Mouse (Mus musculus) mouse trophoblast stem cell (cell line): Measurements from ENCODE around the gene Asic2.

Source experiments
- in situ Hi-C, 2 experiments: fragments of 300-500 bp; cut with MseI, MboI; formaldehyde crosslinking; loops; 2 replicates in 1 of 2; 3 replicates in 1 of 2; pipeline ENCODE4 v1.15.1; 2025

Gene Asic2

GRCm38 (mm10) chr11:81738995-81739394 lies 229.3 kb downstream of the Asic2 start:
- in situ Hi-C loops, result no loop called here

GRCm38 (mm10) chr11:81737777-81738176 lies 230.5 kb downstream of the Asic2 start:
- in situ Hi-C loops, result no loop called here

- in situ Hi-C loops, result no loop called here
Observed at GRCm38 (mm10) chr11:81722071-81722470, 246.2 kb downstream of the Asic2 start.

- in situ Hi-C loops, result no loop called here
Observed at GRCm38 (mm10) chr11:81714801-81715200, 253.5 kb downstream of the Asic2 start.

GRCm38 (mm10) chr11:81706996-81707395 lies 261.3 kb downstream of the Asic2 start:
- in situ Hi-C loops, result no loop called here

GRCm38 (mm10) chr11:81698008-81698407 lies 270.2 kb downstream of the Asic2 start:
- in situ Hi-C loops, result no loop called here

- in situ Hi-C loops, result no loop called here
Observed at GRCm38 (mm10) chr11:81695501-81695900, 272.8 kb downstream of the Asic2 start.

GRCm38 (mm10) chr11:81680511-81680910 lies 287.7 kb downstream of the Asic2 start:
- in situ Hi-C loops, result no loop called here

GRCm38 (mm10) chr11:81671724-81672123 lies 296.5 kb downstream of the Asic2 start:
- in situ Hi-C loops, result no loop called here

GRCm38 (mm10) chr11:81670436-81670835 lies 297.8 kb downstream of the Asic2 start:
- in situ Hi-C loops, result no loop called here

GRCm38 (mm10) chr11:81658850-81659249 lies 309.4 kb downstream of the Asic2 start:
- in situ Hi-C loops, result no loop called here

- in situ Hi-C loops, result no loop called here
Observed at GRCm38 (mm10) chr11:81657121-81657520, 311.1 kb downstream of the Asic2 start.

GRCm38 (mm10) chr11:81647828-81648227 lies 320.4 kb downstream of the Asic2 start:
- in situ Hi-C loops, result no loop called here

GRCm38 (mm10) chr11:81645549-81645948 lies 322.7 kb downstream of the Asic2 start:
- in situ Hi-C loops, result no loop called here

- in situ Hi-C loops, result loop anchor here in 1 of 2 experiments (10.0 kb wide), 1 partner anchor 338 kb away; no protein-coding TSS in a partner anchor
Observed at GRCm38 (mm10) chr11:81636356-81636755, 331.9 kb downstream of the Asic2 start.

GRCm38 (mm10) chr11:81634360-81635350 lies 333.6 kb downstream of the Asic2 start:
- in situ Hi-C loops, result loop anchor here in 1 of 2 experiments (10.0 kb wide), 1 partner anchor 340 kb away; no protein-coding TSS in a partner anchor

- in situ Hi-C loops, result no loop called here
Observed at GRCm38 (mm10) chr11:81625199-81625598, 343.1 kb downstream of the Asic2 start.

- in situ Hi-C loops, result no loop called here
Observed at GRCm38 (mm10) chr11:81620516-81620915, 347.7 kb downstream of the Asic2 start.

- in situ Hi-C loops, result no loop called here
Observed at GRCm38 (mm10) chr11:81616437-81616836, 351.8 kb downstream of the Asic2 start.

- in situ Hi-C loops, result no loop called here
Observed at GRCm38 (mm10) chr11:81613869-81614620, 354.2 kb downstream of the Asic2 start.

- in situ Hi-C loops, result no loop called here
Observed at GRCm38 (mm10) chr11:81612798-81613540, 355.3 kb downstream of the Asic2 start.
